Mouse (Mus musculus) brown adipose tissue, adult 24 weeks (tissue): Measurements from ENCODE around the gene Ppp4r3b. TPM values are rescaled to one million over a fixed set of nuclear protein-coding genes. Genes with fewer than 3 reads are reported as not detected.

ENCODE experiments used
- H3K27ac ChIP-seq: fragments of 200-500 bp; replicated peaks from 2 replicates; pipeline ENCODE4 v1.5.1; 2012; ENCODE audit warnings: low read depth, mild to moderate bottlenecking, low read length
- H3K4me1 ChIP-seq: fragments of 200-500 bp; 2 replicates; pipeline ENCODE4 v1.6.1; 2012; ENCODE audit warnings: low read length, mixed read lengths; ENCODE audit not compliant: control insufficient read depth, insufficient read depth, insufficient read length
- H3K4me3 ChIP-seq: fragments of 200-500 bp; 2 replicates; pipeline ENCODE4 v1.5.1; 2012; ENCODE audit warnings: low read depth, mild to moderate bottlenecking, low read length, moderate library complexity; ENCODE audit not compliant: insufficient read depth
- polyA plus RNA-seq: library from polyadenylated mRNA; stranded (reverse); fragments of >200 nt; gene quantifications from 2 replicates; pipeline ENCODE4 v1.2.4, GENCODE M21; 2012; ENCODE audit not compliant: missing spikeins, insufficient read depth, insufficient read length

Gene Ppp4r3b
- polyA plus RNA-seq, 1 experiment, result 37.5 TPM

DNA sequence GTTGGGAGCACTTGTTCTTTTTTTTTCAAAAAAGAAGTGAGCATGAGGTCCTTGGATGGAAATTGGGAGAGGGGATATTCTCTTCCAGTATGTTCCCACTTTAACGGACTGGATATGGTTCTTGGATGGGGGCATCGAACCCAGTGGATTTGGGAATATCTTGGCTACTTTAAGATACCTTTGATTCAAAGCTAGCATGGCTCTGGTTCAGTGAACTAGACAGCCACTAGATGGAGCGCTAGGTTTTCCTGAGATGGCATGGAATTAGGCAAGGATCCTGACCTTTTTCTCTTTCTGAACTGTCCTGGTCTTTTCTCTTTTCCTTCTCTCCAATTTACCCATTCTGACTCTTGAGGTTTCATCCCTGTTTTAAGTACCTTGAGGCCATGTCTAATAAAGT is 95.1 kb downstream of the Ppp4r3b start:
- H3K4me3 ChIP-seq, result no peak overlapping the region
- no peak overlapping the region for H3K27ac ChIP-seq
- no peaks in the 10 kb centered on the region for H3K4me1 ChIP-seq

Other genes with a start within 250 kb of the Ppp4r3b start
- gene Pnpt1, start 42.1 kb upstream of the Ppp4r3b start, polyA plus RNA-seq, result 37.5 and 45.9 TPM in 2 replicates
- gene Cfap36, start 74.5 kb downstream of the Ppp4r3b start, polyA plus RNA-seq, result 20.9 and 24.3 TPM in 2 replicates
- gene Ccdc88a, start 200.8 kb downstream of the Ppp4r3b start, polyA plus RNA-seq, result 5.3 and 6.8 TPM in 2 replicates